Mouse (Mus musculus): ENCODE data around the gene Hic1.

- TF ChIP-seq MYOD1 (IDR thresholded peaks at IDR 0.05; ENCODE audit: control insufficient read depth, insufficient read length, low read depth) (no peak), CTCF (IDR thresholded peaks at IDR 0.05; ENCODE audit: control insufficient read depth, insufficient read depth, insufficient read length) (no peak), MYOG (IDR thresholded peaks at IDR 0.05; ENCODE audit: control insufficient read depth, extremely low read depth, insufficient read length) (no peak), MAX (IDR thresholded peaks at IDR 0.05) (no peak), CEBPB (IDR thresholded peaks at IDR 0.05; ENCODE audit: low read depth) (no peak)
Measured at GRCm38 (mm10) chr11:75133951-75134350, 35.4 kb downstream of the Hic1 start.

Measured in C2C12 (cell line).